Mouse (Mus musculus) skeletal muscle tissue, adult 2 months (tissue): Measurements from ENCODE around the gene Osbpl9.

Experiments
- DNase-seq: peaks from one replicate; pipeline ENCODE4 v3.0.0-alpha.2; 2012; ENCODE audit warnings: low read depth, low spot score

Osbpl9 gene

GRCm38 (mm10) chr4:109201582-109202424, at the start of gene Osbpl9:
Gene Osbpl9, minus strand, starts transcription at chr4:109202272.
- peak; percentile 93 for DNase-seq

- no peak for DNase-seq
Measured at GRCm38 (mm10) chr4:109251605-109252004, 49.5 kb upstream of the Osbpl9 start.

GRCm38 (mm10) chr4:109245016-109245620, 43.0 kb upstream of the Osbpl9 start:
- DNase-seq: no peak

GRCm38 (mm10) chr4:109244506-109244905, 42.4 kb upstream of the Osbpl9 start:
- DNase-seq: peak; percentile 52

GRCm38 (mm10) chr4:109241934-109242333, 39.9 kb upstream of the Osbpl9 start:
- peak; percentile 92 for DNase-seq

- DNase-seq: peak; percentile 38
Measured at GRCm38 (mm10) chr4:109241221-109241620, 39.1 kb upstream of the Osbpl9 start.

- peak; percentile 73 for DNase-seq
Measured at GRCm38 (mm10) chr4:109238428-109239268, 36.6 kb upstream of the Osbpl9 start.

- DNase-seq: no peak
Measured at GRCm38 (mm10) chr4:109236186-109236879, 34.3 kb upstream of the Osbpl9 start.

- no peak for DNase-seq
Measured at GRCm38 (mm10) chr4:109234806-109235350, 32.8 kb upstream of the Osbpl9 start.

- no peak for DNase-seq
Measured at GRCm38 (mm10) chr4:109234185-109234584, 32.1 kb upstream of the Osbpl9 start, which contains the start of gene Calr4. Gene Calr4, plus strand, starts transcription at chr4:109234485.

GRCm38 (mm10) chr4:109229766-109230279, 27.8 kb upstream of the Osbpl9 start:
- no peak for DNase-seq

- DNase-seq: peak; percentile 29
Measured at GRCm38 (mm10) chr4:109226071-109226470, 24.0 kb upstream of the Osbpl9 start.

GRCm38 (mm10) chr4:109225606-109226005, 23.5 kb upstream of the Osbpl9 start:
- no peak for DNase-seq

- peak; percentile 93 for DNase-seq
Measured at GRCm38 (mm10) chr4:109224762-109225552, 22.9 kb upstream of the Osbpl9 start.

- DNase-seq: no peak
Measured at GRCm38 (mm10) chr4:109222001-109222400, 19.9 kb upstream of the Osbpl9 start.

GRCm38 (mm10) chr4:109220441-109220940, 18.4 kb upstream of the Osbpl9 start:
- DNase-seq: no peak

GRCm38 (mm10) chr4:109218008-109218407, 15.9 kb upstream of the Osbpl9 start:
- no peak for DNase-seq

- no peak for DNase-seq
Measured at GRCm38 (mm10) chr4:109213986-109214385, 11.9 kb upstream of the Osbpl9 start.

GRCm38 (mm10) chr4:109210881-109211280, 8.8 kb upstream of the Osbpl9 start:
- DNase-seq: no peak

GRCm38 (mm10) chr4:109210253-109210652, 8.2 kb upstream of the Osbpl9 start:
- DNase-seq: peak; percentile 81
